8 mouse cellular contexts compared by ENCODE assay signal in genomic region chr5:112342463-112343204, GRCm38 (mm10). TPM values are rescaled to one million over a fixed set of nuclear protein-coding genes. Genes with fewer than 3 reads are reported as not detected.
DNase-seq lines count a peak whose midpoint lies in the region; ATAC-seq and TF ChIP-seq lines count a peak whose summit lies in the region.

TSS of gene Srrd (minus strand) at chr5:112343040.
TSS of gene Hps4 (plus strand) at chr5:112343083.

- peaks cover 5% of the 10 kb centered on the region for H3K4me1 ChIP-seq in heart, embryonic 11.5 days (ENCODE audit: control insufficient read depth, insufficient read depth, low read length)
- peaks cover 22% of the 10 kb centered on the region for H3K4me1 ChIP-seq in kidney, embryonic 16.5 days (ENCODE audit: insufficient read depth, low read length)
- H3K4me1 ChIP-seq in liver, adult 2 months (ENCODE audit: control insufficient read depth, insufficient read depth, low read length): peaks cover 12% of the 10 kb centered on the region

- H3K9me3 ChIP-seq in heart, embryonic 11.5 days (replicated peaks; ENCODE audit: control insufficient read depth, low read length): no peaks in the 10 kb centered on the region
- no peaks in the 10 kb centered on the region for H3K9me3 ChIP-seq in kidney, embryonic 16.5 days (ENCODE audit: low read length)

- peaks cover 6% of the 10 kb centered on the region for H3K36me3 ChIP-seq in heart, embryonic 11.5 days (ENCODE audit: control insufficient read depth, insufficient read depth, low read length)
- peaks cover 17% of the 10 kb centered on the region for H3K36me3 ChIP-seq in kidney, embryonic 16.5 days (ENCODE audit: insufficient read depth, low read length)
- H3K36me3 ChIP-seq in liver, adult 2 months (ENCODE audit: control insufficient read depth, insufficient read depth, low read length): no peaks in the 10 kb centered on the region; the same call in 1 of the 2 replicates

- TF ChIP-seq CTCF in liver, adult 2 months (IDR thresholded peaks at IDR 0.05; ENCODE audit: low read depth, low read length): no peak

- peak within 1 kb of the TSS; percentile 88 for H3K9ac ChIP-seq in heart, embryonic 11.5 days (ENCODE audit: low read depth, low read length)
- peak within 1 kb of the TSS; percentile 91 for H3K9ac ChIP-seq in kidney, embryonic 16.5 days (replicated peaks; ENCODE audit: low read length)
- peak within 1 kb of the TSS; percentile 84 for H3K9ac ChIP-seq in liver, adult 2 months (ENCODE audit: low read depth, low read length)

- peak within 1 kb of the TSS; percentile 87 for H3K4me2 ChIP-seq in heart, embryonic 11.5 days
- peak within 1 kb of the TSS; percentile 82 for H3K4me2 ChIP-seq in kidney, embryonic 16.5 days (replicated peaks; ENCODE audit: low read depth, low read length)

- DNase-seq in A20 (ENCODE audit: low read depth, low spot score): peak; percentile 87
- DNase-seq in brain, adult 2 months (ENCODE audit: low read depth, low spot score): peak; percentile 93
- DNase-seq in liver, adult 2 months (ENCODE audit: extremely low read depth, low read depth, low spot score): no peak
- DNase-seq in spleen, postnatal 36 days (ENCODE audit: low spot score in 2 of 2): peak; percentile 74 to 76

- ATAC-seq in erythroblast, adult 5-6 weeks (replicated peaks; ENCODE audit: low FRiP score, poor library complexity, severe bottlenecking): peak; percentile 61
- peak; percentile 69 for ATAC-seq in heart, embryonic 11.5 days (replicated peaks; ENCODE audit: insufficient number of reproducible peaks, low FRiP score, low TSS enrichment)
- ATAC-seq in kidney, embryonic 16.5 days (ENCODE audit: low FRiP score, low TSS enrichment): peak; percentile 40; the same call in 1 of the 2 replicates
- ATAC-seq in monocyte, adult 5-6 weeks (replicated peaks; ENCODE audit: insufficient number of reproducible peaks, low FRiP score, low TSS enrichment, poor library complexity, severe bottlenecking): peak; percentile 25; the same call in 1 of the 2 replicates

- H3K27ac ChIP-seq in heart, embryonic 11.5 days (ENCODE audit: low read depth, low read length): no peak within 1 kb of the TSS
- H3K27ac ChIP-seq in kidney, embryonic 16.5 days (ENCODE audit: low read length): 0 out of 2 replicates have a peak within 1 kb of the TSS, but pooled peaks have one; percentile 10
- peak within 1 kb of the TSS; percentile 86 for H3K27ac ChIP-seq in liver, adult 2 months (replicated peaks; ENCODE audit: insufficient read depth, low read depth, low read length)

- WGBS in heart, embryonic 11.5 days (ENCODE audit: insufficient replicate concordance): 2% methylated on average over 58 of the region's 64 CpGs
- WGBS in kidney, embryonic 16.5 days: 1% methylated on average over 61 of the region's 64 CpGs
- WGBS in liver, adult 2 months: 2% methylated on average over 64 of the region's 64 CpGs

- no peaks in the 10 kb centered on the region for H3K27me3 ChIP-seq in heart, embryonic 11.5 days (ENCODE audit: control insufficient read depth, insufficient read depth, low read length)
- H3K27me3 ChIP-seq in kidney, embryonic 16.5 days (ENCODE audit: insufficient read depth, low read length): no peaks in the 10 kb centered on the region
- H3K27me3 ChIP-seq in liver, adult 2 months (ENCODE audit: control insufficient read depth, insufficient read depth, low read length): no peaks in the 10 kb centered on the region

- peak within 1 kb of the TSS; percentile 95 for H3K4me3 ChIP-seq in heart, embryonic 11.5 days (ENCODE audit: low read depth, low read length)
- H3K4me3 ChIP-seq in kidney, embryonic 16.5 days (ENCODE audit: low read length): peak within 1 kb of the TSS; percentile 90
- peak within 1 kb of the TSS; percentile 78 for H3K4me3 ChIP-seq in liver, adult 2 months (ENCODE audit: insufficient read depth, low read depth, low read length)

- no peaks in the 10 kb centered on the region for H3K79me2 ChIP-seq in liver, adult 2 months (ENCODE audit: control insufficient read depth, insufficient read depth, low read length)

- peak; percentile 39; the same call in 1 of the 2 replicates for TF ChIP-seq POLR2A in liver, adult 2 months (IDR thresholded peaks at IDR 0.05; ENCODE audit: extremely low read depth, insufficient read depth, low read length)

RNA-seq across cellular contexts. Expression of gene Srrd, which starts in this region (rescaled TPM):
- total RNA-seq in erythroblast, adult 5-6 weeks (2015; ENCODE audit: low replicate concordance): 7.5 and 8.2 TPM in 2 replicates
- total RNA-seq in erythroblast, adult 5-6 weeks (2017; ENCODE audit: low replicate concordance): 0.17 and 3.3 TPM in 2 replicates
- polyA plus RNA-seq in heart, embryonic 11.5 days (2014; fragmentation: Nextera tagmentation; extraction: Ambion mirVana): 24.5 and 27.3 TPM in 2 replicates
- 44.8 and 47.0 TPM in 2 replicates for polyA plus RNA-seq in kidney, embryonic 16.5 days (2015; fragmentation: Nextera tagmentation; extraction: Ambion mirVana)
- total RNA-seq in liver, adult 2 months (2014; rRNA removed): 12.3 and 19.3 TPM in 2 replicates
- polyA plus RNA-seq in liver, adult 2 months (2012; rRNA removed): 26.3 and 30.0 TPM in 2 replicates
- total RNA-seq in monocyte, adult 5-6 weeks (2017): 11.1 to 14.9 TPM (median 12.8 TPM) in 3 replicates

RNA-seq across cellular contexts. Expression of gene Hps4, which starts in this region (rescaled TPM):
- total RNA-seq in erythroblast, adult 5-6 weeks (2015; ENCODE audit: low replicate concordance): 3.5 TPM in 1 of 2 replicates, not detected in the other
- 1.5 and 5.0 TPM in 2 replicates for total RNA-seq in erythroblast, adult 5-6 weeks (2017; ENCODE audit: low replicate concordance)
- polyA plus RNA-seq in heart, embryonic 11.5 days (2014; fragmentation: Nextera tagmentation; extraction: Ambion mirVana): 19.3 and 21.4 TPM in 2 replicates
- 36.8 TPM in 2 replicates for polyA plus RNA-seq in kidney, embryonic 16.5 days (2015; fragmentation: Nextera tagmentation; extraction: Ambion mirVana)
- 12.3 and 17.5 TPM in 2 replicates for total RNA-seq in liver, adult 2 months (2014; rRNA removed)
- polyA plus RNA-seq in liver, adult 2 months (2012; rRNA removed): 19.0 and 30.9 TPM in 2 replicates
- 9.6 to 16.9 TPM (median 14.4 TPM) in 3 replicates for total RNA-seq in monocyte, adult 5-6 weeks (2017)
